Mouse (Mus musculus) megakaryocyte progenitor cell, adult 5-6 weeks (primary cell): ENCODE results near the gene Coro1b. TPM values are rescaled to one million over a fixed set of nuclear protein-coding genes. Genes with fewer than 3 reads are reported as not detected.

Source experiments
- total RNA-seq, 2 experiments: library from RNA; stranded (forward) in 1 of 2; stranded (reverse) in 1 of 2; fragments of 157-497, 149-512 nt in 1 of 2; fragments of 200-1000 nt in 1 of 2; gene quantifications; 2 replicates each; pipeline versions ENCODE4 v1.2.3 to v1.2.4; 2015 to 2017

Gene Coro1b
- total RNA-seq, 2 experiments from 2014 or later: 83.5 to 138 TPM

Other genes starting within 250 kb of the Coro1b start
Only the 30 nearest of the 34 such genes appear.
- gene Unc93b1, start 213.4 kb upstream of the Coro1b start, total RNA-seq (2015): 95.9 and 111 TPM in 2 replicates
- gene Unc93b1, start 213.4 kb upstream of the Coro1b start, total RNA-seq (2017): 175 and 202 TPM in 2 replicates
- gene Aldh3b3, start 190.0 kb upstream of the Coro1b start, total RNA-seq (2015): 0.32 and 0.71 TPM in 2 replicates
- gene Aldh3b3, start 190.0 kb upstream of the Coro1b start, total RNA-seq (2017): 0.04 and 0.27 TPM in 2 replicates
- gene Aldh3b2, start 176.3 kb upstream of the Coro1b start, total RNA-seq (2015): not detected in 2 replicates
- gene Aldh3b2, start 176.3 kb upstream of the Coro1b start, total RNA-seq (2017): 0.25 TPM in 1 of 2 replicates, not detected in the other
- 3.4 and 3.9 TPM in 2 replicates for gene Acy3, start 162.0 kb upstream of the Coro1b start, total RNA-seq (2015)
- 1.2 and 1.6 TPM in 2 replicates for gene Acy3, start 162.0 kb upstream of the Coro1b start, total RNA-seq (2017)
- gene Tbx10, start 155.9 kb upstream of the Coro1b start, total RNA-seq (2015): not detected in 2 replicates
- not detected in 2 replicates for gene Tbx10, start 155.9 kb upstream of the Coro1b start, total RNA-seq (2017)
- gene Nudt8, start 148.0 kb upstream of the Coro1b start, total RNA-seq (2015): 15.1 and 16.2 TPM in 2 replicates
- 10.4 and 14.4 TPM in 2 replicates for gene Nudt8, start 148.0 kb upstream of the Coro1b start, total RNA-seq (2017)
- gene Gm49405, start 148.0 kb upstream of the Coro1b start, total RNA-seq (2015): 0.57 and 1.5 TPM in 2 replicates
- 1.5 and 1.9 TPM in 2 replicates for gene Gm49405, start 148.0 kb upstream of the Coro1b start, total RNA-seq (2017)
- 1.6 and 2.9 TPM in 2 replicates for gene Doc2g, start 145.3 kb upstream of the Coro1b start, total RNA-seq (2015)
- gene Doc2g, start 145.3 kb upstream of the Coro1b start, total RNA-seq (2017): 1.3 and 2.9 TPM in 2 replicates
- gene Ndufv1, start 135.8 kb upstream of the Coro1b start, total RNA-seq (2015): 123 and 135 TPM in 2 replicates
- 223 and 254 TPM in 2 replicates for gene Ndufv1, start 135.8 kb upstream of the Coro1b start, total RNA-seq (2017)
- 264 and 361 TPM in 2 replicates for gene Gstp1, start 110.6 kb upstream of the Coro1b start, total RNA-seq (2015)
- gene Gstp1, start 110.6 kb upstream of the Coro1b start, total RNA-seq (2017): 79.8 and 88.4 TPM in 2 replicates
- gene Gstp2, start 102.6 kb upstream of the Coro1b start, total RNA-seq (2015): not detected in 2 replicates
- gene Gstp2, start 102.6 kb upstream of the Coro1b start, total RNA-seq (2017): not detected in 2 replicates
- gene Gstp3, start 89.0 kb upstream of the Coro1b start, total RNA-seq (2015): 1.4 and 7.5 TPM in 2 replicates
- gene Gstp3, start 89.0 kb upstream of the Coro1b start, total RNA-seq (2017): 2.2 TPM in 2 replicates
- not detected in 2 replicates for gene Cabp2, start 67.0 kb upstream of the Coro1b start, total RNA-seq (2015)
- gene Cabp2, start 67.0 kb upstream of the Coro1b start, total RNA-seq (2017): not detected in 2 replicates
- gene Cdk2ap2, start 51.4 kb upstream of the Coro1b start, total RNA-seq (2015): 112 and 126 TPM in 2 replicates
- gene Cdk2ap2, start 51.4 kb upstream of the Coro1b start, total RNA-seq (2017): 24.2 and 44.8 TPM in 2 replicates
- gene Pitpnm1, start 48.6 kb upstream of the Coro1b start, total RNA-seq (2015): 7.8 and 11.2 TPM in 2 replicates
- 6.8 and 17.2 TPM in 2 replicates for gene Pitpnm1, start 48.6 kb upstream of the Coro1b start, total RNA-seq (2017)
- 61.9 and 66.4 TPM in 2 replicates for gene Aip, start 22.8 kb upstream of the Coro1b start, total RNA-seq (2015)
- 24.4 and 31.1 TPM in 2 replicates for gene Aip, start 22.8 kb upstream of the Coro1b start, total RNA-seq (2017)
- not detected in 2 replicates for gene Gpr152, start 8.8 kb upstream of the Coro1b start, total RNA-seq (2015)
- 0.10 TPM in 1 of 2 replicates, not detected in the other for gene Gpr152, start 8.8 kb upstream of the Coro1b start, total RNA-seq (2017)
- gene Cabp4, start 4.6 kb upstream of the Coro1b start, total RNA-seq (2015): not detected in 2 replicates
- not detected in 2 replicates for gene Cabp4, start 4.6 kb upstream of the Coro1b start, total RNA-seq (2017)
- gene Ptprcap, start 5.0 kb downstream of the Coro1b start, total RNA-seq (2015): 96.4 and 114 TPM in 2 replicates
- 79.5 and 83.5 TPM in 2 replicates for gene Ptprcap, start 5.0 kb downstream of the Coro1b start, total RNA-seq (2017)
- 21.6 and 22.1 TPM in 2 replicates for gene Rps6kb2, start 14.7 kb downstream of the Coro1b start, total RNA-seq (2015)
- 23.1 and 30.2 TPM in 2 replicates for gene Rps6kb2, start 14.7 kb downstream of the Coro1b start, total RNA-seq (2017)
- 2.2 and 2.4 TPM in 2 replicates for gene Carns1, start 26.9 kb downstream of the Coro1b start, total RNA-seq (2015)
- gene Carns1, start 26.9 kb downstream of the Coro1b start, total RNA-seq (2017): 1.0 and 2.1 TPM in 2 replicates
- 39.3 and 46.6 TPM in 2 replicates for gene Tbc1d10c, start 42.7 kb downstream of the Coro1b start, total RNA-seq (2015)
- gene Tbc1d10c, start 42.7 kb downstream of the Coro1b start, total RNA-seq (2017): 15.3 and 17.5 TPM in 2 replicates
- gene Ppp1ca, start 43.4 kb downstream of the Coro1b start, total RNA-seq (2015): 395 and 413 TPM in 2 replicates
- 482 and 538 TPM in 2 replicates for gene Ppp1ca, start 43.4 kb downstream of the Coro1b start, total RNA-seq (2017)
- gene Rad9a, start 53.0 kb downstream of the Coro1b start, total RNA-seq (2015): 28.0 and 31.0 TPM in 2 replicates
- 16.1 and 19.7 TPM in 2 replicates for gene Rad9a, start 53.0 kb downstream of the Coro1b start, total RNA-seq (2017)
- gene Clcf1, start 65.6 kb downstream of the Coro1b start, total RNA-seq (2015): 2.8 and 5.0 TPM in 2 replicates
- 1.3 and 3.0 TPM in 2 replicates for gene Clcf1, start 65.6 kb downstream of the Coro1b start, total RNA-seq (2017)
- gene AC109138.7, start 65.7 kb downstream of the Coro1b start, total RNA-seq (2015): not detected in 2 replicates
- not detected in 2 replicates for gene AC109138.7, start 65.7 kb downstream of the Coro1b start, total RNA-seq (2017)
- 53.6 and 55.0 TPM in 2 replicates for gene Pold4, start 83.3 kb downstream of the Coro1b start, total RNA-seq (2015)
- 60.4 and 67.8 TPM in 2 replicates for gene Pold4, start 83.3 kb downstream of the Coro1b start, total RNA-seq (2017)
- 6.2 and 7.5 TPM in 2 replicates for gene Ssh3, start 120.6 kb downstream of the Coro1b start, total RNA-seq (2015)
- gene Ssh3, start 120.6 kb downstream of the Coro1b start, total RNA-seq (2017): 8.1 and 9.7 TPM in 2 replicates
- 1.7 and 3.8 TPM in 2 replicates for gene Ankrd13d, start 134.5 kb downstream of the Coro1b start, total RNA-seq (2015)
- 1.9 and 5.7 TPM in 2 replicates for gene Ankrd13d, start 134.5 kb downstream of the Coro1b start, total RNA-seq (2017)
- gene Grk2, start 157.6 kb downstream of the Coro1b start, total RNA-seq (2015): 149 and 172 TPM in 2 replicates
- gene Grk2, start 157.6 kb downstream of the Coro1b start, total RNA-seq (2017): 207 and 336 TPM in 2 replicates